Mouse (Mus musculus): Measurements from ENCODE around the gene Sult1d1.
"Not testable (repeated sequence)": the region's sequence is repeated elsewhere in the genome, so short reads cannot be mapped to it uniquely, and the experiment has no call there.

Gene Sult1d1

GRCm38 (mm10) chr5:87568845-87569244 lies at the start of gene Sult1d1:
Gene Sult1d1 (minus strand): TSS chr5:87569027.
- no peak for DNase-seq (ENCODE audit: low spot score)

- DNase-seq (ENCODE audit: low spot score): no peak
Observed at GRCm38 (mm10) chr5:87615128-87615390, 46.2 kb upstream of the Sult1d1 start.

- no peak for DNase-seq (ENCODE audit: low spot score)
Observed at GRCm38 (mm10) chr5:87614364-87615127, 45.7 kb upstream of the Sult1d1 start.

GRCm38 (mm10) chr5:87601018-87601417 lies 32.2 kb upstream of the Sult1d1 start:
- DNase-seq (ENCODE audit: low spot score): no peak

- DNase-seq (ENCODE audit: low spot score): no peak
Observed at GRCm38 (mm10) chr5:87597891-87598290, 29.1 kb upstream of the Sult1d1 start.

- no peak for DNase-seq (ENCODE audit: low spot score)
Observed at GRCm38 (mm10) chr5:87591494-87591893, 22.7 kb upstream of the Sult1d1 start, which contains the start of gene Sult1e1. Gene Sult1e1 (minus strand): TSS chr5:87591594.

GRCm38 (mm10) chr5:87589916-87590315 lies 21.1 kb upstream of the Sult1d1 start:
- DNase-seq (ENCODE audit: low spot score): no peak

GRCm38 (mm10) chr5:87580389-87580788 lies 11.6 kb upstream of the Sult1d1 start:
- no peak for DNase-seq (ENCODE audit: low spot score)

- DNase-seq (ENCODE audit: low spot score): no peak
Observed at GRCm38 (mm10) chr5:87574174-87574573, 5.3 kb upstream of the Sult1d1 start.

GRCm38 (mm10) chr5:87573490-87573889 lies 4.7 kb upstream of the Sult1d1 start:
- peak; percentile 6 for DNase-seq (ENCODE audit: low spot score)

GRCm38 (mm10) chr5:87572781-87573180 lies 4.0 kb upstream of the Sult1d1 start:
- DNase-seq (ENCODE audit: low spot score): no peak

GRCm38 (mm10) chr5:87567306-87567705 lies 1.5 kb downstream of the Sult1d1 start:
- no peak for DNase-seq (ENCODE audit: low spot score)

GRCm38 (mm10) chr5:87562966-87563365 lies 5.9 kb downstream of the Sult1d1 start:
- DNase-seq (ENCODE audit: low spot score): no peak

GRCm38 (mm10) chr5:87562526-87562925 lies 6.3 kb downstream of the Sult1d1 start:
- no peak for DNase-seq (ENCODE audit: low spot score)

GRCm38 (mm10) chr5:87560145-87560544 lies 8.7 kb downstream of the Sult1d1 start:
- DNase-seq (ENCODE audit: low spot score): peak; percentile 4

GRCm38 (mm10) chr5:87550935-87551334 lies 17.9 kb downstream of the Sult1d1 start:
- DNase-seq (ENCODE audit: low spot score): no peak

GRCm38 (mm10) chr5:87538111-87538510 lies 30.7 kb downstream of the Sult1d1 start, which contains the start of gene Sult1b1:
Gene Sult1b1 (minus strand): TSS chr5:87538195.
- DNase-seq (ENCODE audit: low spot score): no peak

GRCm38 (mm10) chr5:87535994-87536644 lies 32.7 kb downstream of the Sult1d1 start:
- peak; percentile 4 for DNase-seq (ENCODE audit: low spot score)

- no peak for DNase-seq (ENCODE audit: low spot score)
Observed at GRCm38 (mm10) chr5:87532288-87532687, 36.5 kb downstream of the Sult1d1 start.

- DNase-seq (ENCODE audit: low spot score): not testable (repeated sequence)
Observed at GRCm38 (mm10) chr5:87523561-87523960, 45.3 kb downstream of the Sult1d1 start.

GRCm38 (mm10) chr5:87505776-87506458 lies 62.9 kb downstream of the Sult1d1 start:
- no peak for DNase-seq (ENCODE audit: low spot score)
